Mouse (Mus musculus): Measurements from ENCODE around the gene Zfand2a. TPM values are rescaled to one million over a fixed set of nuclear protein-coding genes. Genes with fewer than 3 reads are reported as not detected.

Gene Zfand2a
- polyA plus RNA-seq, 1 experiment from 2014 or later, result 9.1 TPM

DNA sequence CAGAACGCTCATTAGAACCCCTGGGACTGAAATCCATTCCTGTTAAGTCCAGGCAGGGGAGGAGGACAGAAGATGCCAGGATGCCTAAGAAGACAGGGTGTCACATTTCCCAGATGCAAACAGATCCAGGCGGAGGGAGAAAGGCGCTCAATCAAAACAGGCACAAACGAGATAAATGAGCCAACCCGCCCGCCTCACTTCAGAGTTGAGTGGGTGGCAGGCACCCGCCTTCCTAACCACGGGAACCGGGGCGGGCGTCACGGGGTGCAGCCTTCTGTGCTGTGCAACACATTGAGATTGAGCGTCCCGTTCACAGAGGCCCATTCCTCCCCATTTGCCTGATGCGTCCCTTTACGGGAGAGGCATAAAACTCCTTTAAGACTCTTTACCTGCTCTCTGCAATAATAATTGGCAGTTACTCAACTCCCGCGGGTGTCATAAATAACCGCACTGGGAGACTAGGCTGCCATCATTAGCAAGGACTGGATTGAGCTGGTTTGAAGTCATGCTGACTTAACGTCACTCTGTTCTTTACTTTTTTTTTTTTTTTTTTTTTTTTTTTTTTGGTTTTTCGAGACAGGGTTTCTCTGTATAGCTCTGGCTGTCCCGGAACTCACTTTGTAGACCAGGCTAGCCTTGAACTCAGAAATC, 10.8 kb upstream of the Zfand2a start:
- DNase-seq (ENCODE audit: low spot score), result no peak

DNA sequence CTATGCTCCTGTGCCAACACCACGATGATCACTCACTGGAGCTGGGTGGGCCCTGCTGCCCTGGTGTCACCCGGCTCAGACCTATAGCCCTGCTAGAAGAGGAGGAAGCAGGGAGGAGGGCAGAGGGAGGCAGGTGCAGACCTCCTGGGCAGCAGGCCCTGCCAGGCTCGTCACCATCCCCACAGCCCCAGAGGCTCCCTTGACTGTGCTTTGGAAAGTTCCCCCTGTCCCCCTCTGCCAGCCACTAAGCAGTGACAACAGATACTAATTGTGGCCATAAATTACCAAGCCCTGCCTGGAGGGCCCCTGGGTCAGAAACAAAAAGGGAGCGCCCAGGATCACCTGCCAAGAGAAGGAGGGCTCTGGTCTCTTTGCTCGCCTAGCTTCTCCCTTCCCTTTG, 9.3 kb upstream of the Zfand2a start:
- H3K4me1 ChIP-seq, result no peaks in the 10 kb centered on the region
- H3K36me3 ChIP-seq, result no peaks in the 10 kb centered on the region
- no peak overlapping the region for H3K4me3 ChIP-seq
- no peaks in the 10 kb centered on the region for H3K27me3 ChIP-seq (ENCODE audit: low read depth, poor library complexity, severe bottlenecking)
- no peaks in the 10 kb centered on the region for H3K9me3 ChIP-seq (replicated peaks)
- H3K27ac ChIP-seq (replicated peaks), result no peak overlapping the region
- WGBS, result 73% methylated on average over 5 of the region's 5 CpGs
- DNase-seq (ENCODE audit: low spot score), result no peak

More for the DNA sequence above, 10.8 kb upstream of the Zfand2a start:
- Histone ChIP-seq H3K27me3 (ENCODE audit: low read depth, poor library complexity, severe bottlenecking) (no peaks in the 10 kb centered on the region), H3K4me1 (no peaks in the 10 kb centered on the region), H3K36me3 (no peaks in the 10 kb centered on the region), H3K27ac (replicated peaks) (no peak overlapping the region), H3K9me3 (replicated peaks) (no peaks in the 10 kb centered on the region), H3K4me3 (no peak overlapping the region)
- 71% methylated on average over 22 of the region's 22 CpGs for WGBS

DNA sequence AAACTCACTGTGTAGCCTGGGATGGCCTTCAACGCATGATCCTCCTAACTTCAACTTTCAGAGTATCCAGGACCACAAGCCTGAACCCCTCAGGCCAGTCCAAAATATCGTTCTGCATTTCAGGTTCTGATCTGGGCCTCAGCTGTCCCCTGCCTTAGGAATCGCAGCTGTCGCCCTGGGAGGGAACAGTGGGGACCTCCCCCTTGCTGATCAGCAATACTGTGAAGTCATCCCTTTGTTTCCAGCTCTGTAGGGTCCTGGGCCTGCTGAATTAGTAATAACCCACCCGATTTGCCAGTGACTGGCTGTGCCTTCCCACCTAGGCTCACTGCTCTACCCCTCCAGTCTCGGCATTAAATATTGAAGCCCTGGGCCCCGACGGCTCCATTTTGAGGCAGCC, 7.0 kb upstream of the Zfand2a start:
- Histone ChIP-seq H3K27ac (replicated peaks) (0 out of 2 replicates have a peak overlapping the region, but pooled peaks have one; percentile 9), H3K9me3 (replicated peaks) (peaks cover 8% of the 10 kb centered on the region; the same call in 1 of the 2 replicates)
- 52% methylated on average over 8 of the region's 8 CpGs for WGBS

DNA sequence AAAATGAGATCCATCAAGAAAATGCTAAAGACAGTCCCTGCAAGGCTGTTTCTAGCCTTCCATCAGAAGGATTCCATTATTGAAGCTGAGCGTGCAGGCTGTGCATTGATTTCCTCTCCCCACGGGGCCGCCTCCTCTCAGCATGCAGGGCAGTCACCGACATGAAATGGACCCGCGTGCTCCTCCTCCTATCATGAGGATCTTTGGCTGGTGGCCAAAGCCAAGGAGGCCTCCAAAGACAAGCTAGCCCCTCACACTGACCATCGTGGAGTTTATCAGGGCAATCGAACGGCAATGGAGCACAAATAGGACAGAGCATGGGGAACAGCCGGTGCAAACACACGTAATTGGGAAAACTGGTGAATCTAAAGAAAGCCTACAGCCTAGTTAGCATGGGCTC, 5.8 kb upstream of the Zfand2a start:
- no peak for DNase-seq (ENCODE audit: low spot score)
- 88% methylated on average over 11 of the region's 11 CpGs for WGBS
- Histone ChIP-seq H3K36me3 (no peaks in the 10 kb centered on the region), H3K4me1 (no peaks in the 10 kb centered on the region), H3K27me3 (ENCODE audit: low read depth, poor library complexity, severe bottlenecking) (no peaks in the 10 kb centered on the region), H3K27ac (replicated peaks) (no peak overlapping the region), H3K9me3 (replicated peaks) (peaks cover 17% of the 10 kb centered on the region; the same call in 1 of the 2 replicates), H3K4me3 (no peak overlapping the region)

More for the DNA sequence above, 7.0 kb upstream of the Zfand2a start:
- no peak overlapping the region for H3K4me3 ChIP-seq
- no peaks in the 10 kb centered on the region for H3K36me3 ChIP-seq
- DNase-seq (ENCODE audit: low spot score), result no peak
- no peaks in the 10 kb centered on the region for H3K27me3 ChIP-seq (ENCODE audit: low read depth, poor library complexity, severe bottlenecking)
- no peaks in the 10 kb centered on the region for H3K4me1 ChIP-seq

DNA sequence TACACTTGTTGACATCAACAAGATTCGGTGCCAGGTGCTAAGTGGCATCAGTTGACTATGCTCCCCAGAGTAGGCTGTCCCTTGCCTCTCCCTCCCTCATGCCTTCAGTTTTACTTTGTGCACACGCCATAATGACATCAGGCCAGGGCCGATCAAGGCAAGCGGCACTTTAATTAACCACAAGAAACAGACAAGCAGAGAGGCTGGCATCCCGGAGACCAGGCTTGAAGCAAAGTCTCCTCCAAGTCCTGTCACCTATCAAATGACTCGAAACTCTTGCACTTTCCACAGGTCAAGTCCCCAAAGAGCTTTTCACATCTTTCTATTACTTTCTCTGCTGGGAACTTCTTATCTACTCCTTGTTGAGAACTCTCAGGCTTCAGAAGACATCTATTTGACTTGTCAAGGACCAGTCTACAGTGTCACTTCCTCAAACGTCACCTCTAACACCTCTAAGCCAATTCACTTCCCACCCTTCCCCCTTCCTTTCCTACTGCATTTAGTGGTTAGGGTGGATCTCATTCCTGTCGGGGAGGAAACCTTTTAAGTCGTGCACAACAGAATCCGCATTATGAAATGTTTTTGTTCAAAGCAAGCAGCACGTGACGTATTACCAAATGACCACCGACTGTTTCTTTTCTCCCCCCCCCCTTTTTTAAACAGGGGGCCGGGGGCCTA, 1.0 kb downstream of the Zfand2a start:
- H3K27ac ChIP-seq (replicated peaks), result no peak overlapping the region
- DNase-seq (ENCODE audit: low spot score), result no peak
- H3K4me1 ChIP-seq, result peaks cover 15% of the 10 kb centered on the region
- 67% methylated on average over 14 of the region's 14 CpGs for WGBS
- no peaks in the 10 kb centered on the region for H3K27me3 ChIP-seq (ENCODE audit: low read depth, poor library complexity, severe bottlenecking)
- peaks cover 41% of the 10 kb centered on the region for H3K36me3 ChIP-seq
- peaks cover 17% of the 10 kb centered on the region; the same call in 1 of the 2 replicates for H3K9me3 ChIP-seq (replicated peaks)
- peak overlapping the region; percentile 85 for H3K4me3 ChIP-seq

DNA sequence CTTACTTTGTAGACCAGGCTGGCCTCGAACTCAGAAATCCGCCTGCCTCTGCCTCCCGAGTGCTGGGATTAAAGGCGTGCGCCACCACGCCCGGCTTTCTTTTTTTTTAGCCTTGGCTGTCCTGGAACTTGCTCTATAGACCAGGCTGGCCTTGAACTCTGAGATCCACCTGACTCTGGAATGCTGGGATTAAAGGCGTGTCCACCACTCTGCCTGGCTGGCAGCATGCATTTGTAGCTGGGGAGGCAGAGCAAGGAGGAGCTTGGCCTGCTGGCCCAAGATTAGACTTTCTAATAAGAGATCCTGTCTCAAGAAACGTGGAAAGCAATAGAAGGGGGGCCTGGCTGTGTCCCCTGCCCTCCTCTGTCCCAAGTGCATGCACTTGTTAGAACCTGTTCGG, 3.9 kb downstream of the Zfand2a start:
- Histone ChIP-seq H3K27ac (replicated peaks) (no peak overlapping the region), H3K9me3 (replicated peaks) (no peaks in the 10 kb centered on the region), H3K36me3 (peaks cover 70% of the 10 kb centered on the region), H3K4me1 (peaks cover 15% of the 10 kb centered on the region), H3K27me3 (ENCODE audit: low read depth, poor library complexity, severe bottlenecking) (no peaks in the 10 kb centered on the region), H3K4me3 (no peak overlapping the region)
- WGBS, result 91% methylated on average over 10 of the region's 10 CpGs
- no peak for DNase-seq (ENCODE audit: low spot score)

DNA sequence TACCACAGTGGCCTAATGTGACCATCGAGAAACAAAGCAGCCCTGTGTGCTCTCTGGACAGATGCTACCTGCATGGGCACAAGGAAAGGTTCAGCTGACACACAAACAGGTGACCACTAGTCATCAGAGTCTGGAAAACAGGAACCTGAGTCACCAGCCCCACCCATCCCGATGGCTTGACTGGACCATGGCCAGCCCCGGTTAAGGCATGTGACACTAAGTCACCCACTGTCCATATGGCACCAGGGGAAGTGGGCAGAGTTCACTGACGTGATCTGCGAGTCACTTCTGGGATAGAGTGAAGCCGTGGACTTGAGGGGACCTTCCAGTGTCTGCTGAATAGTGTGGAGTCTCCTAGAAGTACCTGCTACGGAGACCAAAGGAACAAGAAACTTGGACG, 5.3 kb downstream of the Zfand2a start:
- DNase-seq (ENCODE audit: low spot score), result no peak
- Histone ChIP-seq H3K9me3 (replicated peaks) (no peaks in the 10 kb centered on the region), H3K4me1 (peaks cover 12% of the 10 kb centered on the region), H3K27ac (replicated peaks) (no peak overlapping the region), H3K4me3 (no peak overlapping the region), H3K36me3 (peaks cover 83% of the 10 kb centered on the region), H3K27me3 (ENCODE audit: low read depth, poor library complexity, severe bottlenecking) (no peaks in the 10 kb centered on the region)
- 93% methylated on average over 8 of the region's 8 CpGs for WGBS

DNA sequence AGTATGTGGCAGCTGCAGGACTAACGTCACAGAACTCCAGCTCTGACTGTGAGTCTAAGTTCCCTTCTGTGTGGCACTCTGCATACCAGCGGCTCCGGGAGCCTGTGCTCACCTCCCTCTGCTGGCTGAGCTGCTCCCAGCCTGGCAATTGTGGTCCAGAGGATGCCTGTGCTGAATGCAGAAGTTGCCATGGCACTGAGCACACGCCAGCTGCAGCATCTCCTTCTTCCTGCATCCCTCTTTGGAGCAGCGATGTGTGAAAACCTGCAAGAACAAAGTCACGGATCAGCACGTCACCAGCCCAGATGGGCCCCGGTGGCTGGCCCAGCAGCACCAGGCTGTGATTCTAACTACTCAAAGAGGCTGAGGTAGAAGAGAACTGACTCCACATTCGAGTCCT, 9.6 kb downstream of the Zfand2a start:
- Histone ChIP-seq H3K36me3 (peaks cover 93% of the 10 kb centered on the region), H3K27ac (replicated peaks) (no peak overlapping the region), H3K9me3 (replicated peaks) (no peaks in the 10 kb centered on the region), H3K4me3 (no peak overlapping the region), H3K27me3 (ENCODE audit: low read depth, poor library complexity, severe bottlenecking) (no peaks in the 10 kb centered on the region), H3K4me1 (no peaks in the 10 kb centered on the region)
- DNase-seq (ENCODE audit: low spot score), result no peak
- WGBS, result 71% methylated on average over 9 of the region's 9 CpGs

DNA sequence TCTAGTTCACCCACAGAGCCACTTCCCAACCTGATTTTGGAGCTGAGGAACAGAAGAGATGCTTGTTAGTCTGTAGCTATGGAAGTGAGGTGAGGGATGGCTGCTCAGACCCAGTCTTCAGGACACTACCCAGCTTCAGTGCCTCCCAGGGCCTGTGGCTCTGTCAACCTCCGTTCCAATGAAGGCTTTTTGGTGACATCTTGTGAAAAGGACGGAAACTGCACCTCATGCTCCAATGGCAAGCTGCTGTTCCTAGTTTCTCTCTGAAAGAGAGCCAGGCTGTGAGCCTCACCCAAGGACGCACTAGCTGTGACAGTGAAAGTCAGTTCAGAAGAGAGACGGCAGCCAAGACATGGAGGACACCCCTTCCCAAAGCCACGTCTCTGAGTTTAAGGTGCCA, 16.4 kb downstream of the Zfand2a start:
- no peak for DNase-seq (ENCODE audit: low spot score)
- H3K27ac ChIP-seq (replicated peaks), result no peak overlapping the region
- H3K4me3 ChIP-seq, result no peak overlapping the region
- 49% methylated on average over 5 of the region's 5 CpGs for WGBS
- H3K36me3 ChIP-seq, result peaks cover 26% of the 10 kb centered on the region
- no peaks in the 10 kb centered on the region for H3K27me3 ChIP-seq (ENCODE audit: low read depth, poor library complexity, severe bottlenecking)
- H3K9me3 ChIP-seq (replicated peaks), result no peaks in the 10 kb centered on the region
- no peaks in the 10 kb centered on the region for H3K4me1 ChIP-seq

DNA sequence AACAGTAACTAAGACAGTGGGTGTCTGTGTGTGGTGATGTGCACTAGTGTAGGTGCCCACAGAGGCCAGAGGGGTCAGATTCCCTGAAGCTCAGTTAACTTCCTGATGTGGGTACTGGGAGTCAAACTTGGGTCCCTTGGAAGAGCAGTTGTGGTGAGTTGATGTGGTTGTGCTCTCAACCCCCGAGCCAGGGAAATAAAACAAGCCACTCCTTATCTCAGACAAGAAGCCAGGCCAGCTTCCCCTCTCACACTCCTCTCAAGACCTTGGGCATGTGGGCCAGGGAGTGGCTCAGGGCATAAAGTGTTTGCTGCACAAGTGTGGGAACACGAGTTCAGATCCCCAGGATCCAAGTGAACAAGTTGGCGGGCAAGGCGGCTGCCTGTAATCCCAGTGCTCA, 17.5 kb downstream of the Zfand2a start:
- Histone ChIP-seq H3K27ac (replicated peaks) (no peak overlapping the region), H3K27me3 (ENCODE audit: low read depth, poor library complexity, severe bottlenecking) (no peaks in the 10 kb centered on the region), H3K4me1 (no peaks in the 10 kb centered on the region), H3K9me3 (replicated peaks) (no peaks in the 10 kb centered on the region), H3K36me3 (peaks cover 14% of the 10 kb centered on the region), H3K4me3 (no peak overlapping the region)
- WGBS, result 66% methylated on average over 4 of the region's 4 CpGs
- DNase-seq (ENCODE audit: low spot score), result no peak

DNA sequence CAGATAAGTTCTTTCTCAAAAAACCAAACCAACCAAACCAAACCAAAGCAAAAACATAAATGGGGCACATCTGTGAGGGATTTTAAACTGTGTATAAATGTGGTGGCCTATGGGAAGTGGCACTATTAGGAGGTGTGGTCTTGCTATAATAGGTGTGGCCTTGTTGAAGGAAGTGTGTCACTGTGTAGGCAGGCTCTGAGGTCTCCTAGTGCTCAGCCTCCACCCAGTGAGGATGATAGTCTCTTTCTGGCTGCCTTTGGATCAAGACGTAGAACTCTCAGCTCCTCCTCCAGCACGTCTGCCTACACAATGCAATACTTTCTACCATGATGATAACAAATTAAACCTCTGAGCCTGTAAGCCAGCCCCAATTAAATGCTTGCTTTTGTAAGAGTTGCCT, 18.0 kb downstream of the Zfand2a start:
- Histone ChIP-seq H3K36me3 (peaks cover 9% of the 10 kb centered on the region), H3K27ac (replicated peaks) (no peak overlapping the region), H3K27me3 (ENCODE audit: low read depth, poor library complexity, severe bottlenecking) (no peaks in the 10 kb centered on the region), H3K4me1 (no peaks in the 10 kb centered on the region), H3K9me3 (replicated peaks) (no peaks in the 10 kb centered on the region), H3K4me3 (no peak overlapping the region)
- no peak for DNase-seq (ENCODE audit: low spot score)
- WGBS, result 90% methylated on average over 2 of the region's 2 CpGs

DNA sequence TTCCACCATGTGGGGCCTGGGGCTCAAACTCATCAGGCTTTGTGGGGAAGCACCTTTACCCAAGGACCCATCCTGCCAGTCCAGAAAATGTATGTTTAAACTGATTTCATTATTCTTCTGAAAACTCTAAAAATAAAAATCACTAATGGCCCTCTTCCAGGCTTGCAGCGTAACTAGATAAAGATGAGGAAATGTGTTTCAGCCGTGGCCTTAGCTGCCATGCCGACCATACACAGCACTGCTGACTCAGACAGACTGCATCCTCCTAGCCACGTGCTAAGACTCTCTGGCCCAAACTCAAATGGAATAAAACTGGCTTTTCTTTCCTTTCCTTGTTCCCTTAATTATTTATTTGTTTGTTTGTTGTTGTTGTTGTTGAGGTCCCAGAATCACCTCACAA, 19.5 kb downstream of the Zfand2a start:
- no peaks in the 10 kb centered on the region for H3K9me3 ChIP-seq (replicated peaks)
- peaks cover 9% of the 10 kb centered on the region for H3K4me1 ChIP-seq
- H3K27me3 ChIP-seq (ENCODE audit: low read depth, poor library complexity, severe bottlenecking), result no peaks in the 10 kb centered on the region
- H3K36me3 ChIP-seq, result no peaks in the 10 kb centered on the region
- H3K4me3 ChIP-seq, result no peak overlapping the region
- no peak for DNase-seq (ENCODE audit: low spot score)
- H3K27ac ChIP-seq (replicated peaks), result no peak overlapping the region
- WGBS, result 83% methylated on average over 4 of the region's 4 CpGs

DNA sequence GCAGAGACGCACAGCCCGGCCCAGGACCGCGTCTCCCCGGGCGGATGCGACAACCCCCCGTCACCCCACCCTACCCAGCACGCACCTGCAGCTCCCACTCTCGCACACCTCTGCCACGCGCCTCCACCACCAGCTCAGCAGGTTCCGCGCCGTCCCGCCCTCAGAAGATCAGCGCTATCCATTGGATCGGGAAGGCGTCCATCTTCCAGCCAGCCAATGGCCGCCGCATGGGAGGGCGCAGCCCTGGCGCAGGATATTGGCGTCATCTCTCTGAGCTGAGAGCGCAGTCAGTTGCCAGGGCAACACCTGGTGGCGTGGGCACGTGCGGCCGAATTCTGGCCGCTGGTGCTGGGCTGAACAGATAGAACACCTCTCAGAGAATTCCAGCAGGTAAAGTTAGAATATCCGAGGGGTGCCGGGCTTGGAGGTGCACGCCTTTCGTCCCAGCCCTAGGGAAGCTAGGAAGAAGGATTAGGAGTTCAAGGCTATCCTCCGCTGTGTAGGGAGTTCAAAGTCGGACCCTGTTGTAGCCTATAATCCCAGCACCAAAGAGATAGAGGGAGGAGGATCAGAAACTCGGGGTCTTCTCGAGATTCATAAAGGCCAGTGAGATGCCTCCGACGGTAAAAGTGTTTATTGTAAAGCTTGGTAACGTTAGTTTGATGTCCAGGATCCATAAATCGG, 23.8 kb downstream of the Zfand2a start, which contains the start of gene 3110082I17Rik:
Gene 3110082I17Rik, minus strand, starts transcription at position 144 of the 684 bp plus-strand sequence.
- Histone ChIP-seq H3K36me3 (peaks cover 15% of the 10 kb centered on the region), H3K4me1 (peaks cover 21% of the 10 kb centered on the region), H3K27ac (replicated peaks) (peak within 1 kb of the TSS; percentile 79), H3K4me3 (peak within 1 kb of the TSS; percentile 74), H3K27me3 (ENCODE audit: low read depth, poor library complexity, severe bottlenecking) (no peaks in the 10 kb centered on the region), H3K9me3 (replicated peaks) (no peaks in the 10 kb centered on the region)
- 4% methylated on average over 42 of the region's 42 CpGs for WGBS
- DNase-seq (ENCODE audit: low spot score), result peak; percentile 96
